Mouse (Mus musculus) bone marrow macrophage, adult 2 months (primary cell): ENCODE measurements around the gene Mau2.

Experiments
- CTCF ChIP-seq: IDR thresholded peaks from 2 replicates; pipeline ENCODE4 v1.5.1; 2012; ENCODE audit warnings: low read depth, mild to moderate bottlenecking, low read length, moderate library complexity
- POLR2A ChIP-seq: IDR thresholded peaks from 2 replicates; pipeline ENCODE4 v1.6.1; 2012; ENCODE audit warnings: mild to moderate bottlenecking, low read depth, low read length, borderline replicate concordance

DNA sequence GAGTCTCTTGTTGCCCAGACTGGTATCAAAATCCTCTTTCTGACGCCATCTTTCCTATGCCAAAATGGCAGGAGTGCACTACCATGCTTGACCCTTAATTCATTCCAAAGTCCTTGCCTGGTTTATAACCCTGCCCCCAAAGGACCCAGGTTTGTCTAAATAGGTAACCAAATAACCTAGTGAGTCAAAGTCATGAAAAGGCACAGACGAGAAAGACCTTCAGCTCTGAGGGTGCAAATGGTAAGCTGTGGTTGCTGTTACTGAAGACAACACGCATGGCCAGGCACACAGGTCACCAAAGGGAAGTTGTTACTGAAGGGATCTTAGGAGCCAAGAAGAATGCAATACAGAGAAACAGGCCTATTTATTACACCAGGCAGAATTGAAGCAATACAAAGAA is 43.8 kb downstream of the Mau2 start:
- no peak for TF ChIP-seq POLR2A
- no peak for TF ChIP-seq CTCF
